Mouse (Mus musculus): Measurements from ENCODE around the gene Shroom4. TPM values are rescaled to one million over a fixed set of nuclear protein-coding genes. Genes with fewer than 3 reads are reported as not detected.

Gene Shroom4
- polyA plus RNA-seq (2015; fragmentation: Nextera tagmentation; extraction: Ambion mirVana): 7.0 and 7.6 TPM in 2 replicates

- WGBS: 8% methylated on average over 53 of the region's 55 CpGs
- Histone ChIP-seq H3K4me2 (peak within 1 kb of the TSS; percentile 53), H3K4me3 (peak within 1 kb of the TSS; percentile 69), H3K27ac (peak within 1 kb of the TSS; percentile 85), H3K27me3 (no peaks in the 10 kb centered on the region), H3K36me3 (no peaks in the 10 kb centered on the region), H3K9me3 (no peaks in the 10 kb centered on the region), H3K9ac (peak within 1 kb of the TSS; percentile 63), H3K4me1 (0 out of 2 replicates have a peak, but pooled peaks cover 14% of the 10 kb centered on the region)
- ATAC-seq (ENCODE audit: borderline replicate concordance, extremely low read depth, low FRiP score, low TSS enrichment): peak; percentile 97
Measured at GRCm38 (mm10) chrX:6399626-6400397, at the start of gene Shroom4. Shroom4 (plus strand) TSS chrX:6399854.

- no peaks in the 10 kb centered on the region for H3K4me1 ChIP-seq
- no peak for ATAC-seq (ENCODE audit: borderline replicate concordance, extremely low read depth, low FRiP score, low TSS enrichment)
Measured at GRCm38 (mm10) chrX:6356876-6357275, 42.8 kb upstream of the Shroom4 start.

GRCm38 (mm10) chrX:6357503-6358114 lies 42.0 kb upstream of the Shroom4 start:
- no peaks in the 10 kb centered on the region for H3K9me3 ChIP-seq
- H3K27me3 ChIP-seq: no peaks in the 10 kb centered on the region
- no peak overlapping the region for H3K4me2 ChIP-seq
- 69% methylated on average over 6 of the region's 6 CpGs for WGBS
- no peak overlapping the region for H3K9ac ChIP-seq
- H3K27ac ChIP-seq: no peak overlapping the region
- no peak for ATAC-seq (ENCODE audit: borderline replicate concordance, extremely low read depth, low FRiP score, low TSS enrichment)
- H3K4me3 ChIP-seq: no peak overlapping the region
- H3K36me3 ChIP-seq: no peaks in the 10 kb centered on the region
- H3K4me1 ChIP-seq: no peaks in the 10 kb centered on the region

More at GRCm38 (mm10) chrX:6356876-6357275, 42.8 kb upstream of the Shroom4 start:
- Histone ChIP-seq H3K4me3 (no peak overlapping the region), H3K36me3 (no peaks in the 10 kb centered on the region), H3K9ac (no peak overlapping the region), H3K27ac (no peak overlapping the region), H3K4me2 (no peak overlapping the region), H3K9me3 (no peaks in the 10 kb centered on the region), H3K27me3 (no peaks in the 10 kb centered on the region)
- WGBS: 63% methylated on average over 3 of the region's 3 CpGs

- no peak overlapping the region for H3K27ac ChIP-seq
- no peak overlapping the region for H3K4me3 ChIP-seq
- H3K27me3 ChIP-seq: no peaks in the 10 kb centered on the region
- H3K36me3 ChIP-seq: no peaks in the 10 kb centered on the region
- ATAC-seq (ENCODE audit: borderline replicate concordance, extremely low read depth, low FRiP score, low TSS enrichment): no peak
- no peaks in the 10 kb centered on the region for H3K9me3 ChIP-seq
- 50% methylated on average over 1 of the region's 1 CpGs for WGBS
- H3K4me1 ChIP-seq: no peaks in the 10 kb centered on the region
- H3K9ac ChIP-seq: no peak overlapping the region
- no peak overlapping the region for H3K4me2 ChIP-seq
Measured at GRCm38 (mm10) chrX:6368822-6369221, 30.8 kb upstream of the Shroom4 start.

- Histone ChIP-seq H3K9me3 (no peaks in the 10 kb centered on the region), H3K4me2 (no peak overlapping the region), H3K27me3 (no peaks in the 10 kb centered on the region), H3K4me3 (no peak overlapping the region), H3K27ac (no peak overlapping the region), H3K9ac (no peak overlapping the region), H3K4me1 (no peaks in the 10 kb centered on the region), H3K36me3 (no peaks in the 10 kb centered on the region)
- ATAC-seq (ENCODE audit: borderline replicate concordance, extremely low read depth, low FRiP score, low TSS enrichment): no peak
- 73% methylated on average over 3 of the region's 3 CpGs for WGBS
Measured at GRCm38 (mm10) chrX:6370706-6371105, 28.9 kb upstream of the Shroom4 start.

- no peak overlapping the region for H3K4me2 ChIP-seq
- ATAC-seq (ENCODE audit: borderline replicate concordance, extremely low read depth, low FRiP score, low TSS enrichment): no peak
- H3K27ac ChIP-seq: no peak overlapping the region
- no peak overlapping the region for H3K4me3 ChIP-seq
- H3K4me1 ChIP-seq: 0 out of 2 replicates have a peak, but pooled peaks cover 2% of the 10 kb centered on the region
- H3K9me3 ChIP-seq: no peaks in the 10 kb centered on the region
- no peak overlapping the region for H3K9ac ChIP-seq
- 55% methylated on average over 1 of the region's 1 CpGs for WGBS
- H3K27me3 ChIP-seq: no peaks in the 10 kb centered on the region
- H3K36me3 ChIP-seq: no peaks in the 10 kb centered on the region
Measured at GRCm38 (mm10) chrX:6393861-6394260, 5.8 kb upstream of the Shroom4 start.

- H3K27me3 ChIP-seq: no peaks in the 10 kb centered on the region
- peak overlapping the region; percentile 85 for H3K27ac ChIP-seq
- peak overlapping the region; percentile 53 for H3K4me2 ChIP-seq
- no peaks in the 10 kb centered on the region for H3K36me3 ChIP-seq
- 0 out of 2 replicates have a peak, but pooled peaks cover 14% of the 10 kb centered on the region for H3K4me1 ChIP-seq
- WGBS: 52% methylated on average over 1 of the region's 1 CpGs
- peak overlapping the region; percentile 69 for H3K4me3 ChIP-seq
- no peaks in the 10 kb centered on the region for H3K9me3 ChIP-seq
- no peak for ATAC-seq (ENCODE audit: borderline replicate concordance, extremely low read depth, low FRiP score, low TSS enrichment)
- H3K9ac ChIP-seq: no peak overlapping the region
Measured at GRCm38 (mm10) chrX:6399193-6399592, 461 bp upstream of the Shroom4 start.

- H3K36me3 ChIP-seq: no peaks in the 10 kb centered on the region
- H3K27me3 ChIP-seq: no peaks in the 10 kb centered on the region
- peak overlapping the region; percentile 69 for H3K4me3 ChIP-seq
- ATAC-seq (ENCODE audit: borderline replicate concordance, extremely low read depth, low FRiP score, low TSS enrichment): peak; percentile 40; the same call in 1 of the 2 replicates
- peak overlapping the region; percentile 53 for H3K4me2 ChIP-seq
- H3K27ac ChIP-seq: peak overlapping the region; percentile 85
- WGBS: 13% methylated on average over 41 of the region's 49 CpGs
- 0 out of 2 replicates have a peak, but pooled peaks cover 14% of the 10 kb centered on the region for H3K4me1 ChIP-seq
- no peaks in the 10 kb centered on the region for H3K9me3 ChIP-seq
- peak overlapping the region; percentile 63 for H3K9ac ChIP-seq
Measured at GRCm38 (mm10) chrX:6400398-6401020, 855 bp downstream of the Shroom4 start.

GRCm38 (mm10) chrX:6402921-6403320 lies 3.3 kb downstream of the Shroom4 start:
- H3K4me2 ChIP-seq: no peak overlapping the region
- no peaks in the 10 kb centered on the region for H3K36me3 ChIP-seq
- no peaks in the 10 kb centered on the region for H3K27me3 ChIP-seq
- no peak for ATAC-seq (ENCODE audit: borderline replicate concordance, extremely low read depth, low FRiP score, low TSS enrichment)
- H3K9me3 ChIP-seq: no peaks in the 10 kb centered on the region
- whole genome bisulfite sequencing: 74% methylated on average over 4 of the region's 4 CpGs
- H3K27ac ChIP-seq: no peak overlapping the region
- H3K4me3 ChIP-seq: no peak overlapping the region
- H3K4me1 ChIP-seq: 0 out of 2 replicates have a peak, but pooled peaks cover 14% of the 10 kb centered on the region
- H3K9ac ChIP-seq: no peak overlapping the region

- H3K9me3 ChIP-seq: no peaks in the 10 kb centered on the region
- no peak overlapping the region for H3K4me2 ChIP-seq
- no peak overlapping the region for H3K4me3 ChIP-seq
- no peaks in the 10 kb centered on the region for H3K4me1 ChIP-seq
- H3K36me3 ChIP-seq: no peaks in the 10 kb centered on the region
- H3K27me3 ChIP-seq: no peaks in the 10 kb centered on the region
- WGBS: 43% methylated on average over 6 of the region's 6 CpGs
- no peak overlapping the region for H3K9ac ChIP-seq
- no peak for ATAC-seq (ENCODE audit: borderline replicate concordance, extremely low read depth, low FRiP score, low TSS enrichment)
- H3K27ac ChIP-seq: no peak overlapping the region; the same call in 1 of the 2 replicates
Measured at GRCm38 (mm10) chrX:6409114-6409513, 9.5 kb downstream of the Shroom4 start.

- H3K4me2 ChIP-seq: no peak overlapping the region
- no peak overlapping the region for H3K4me3 ChIP-seq
- no peaks in the 10 kb centered on the region for H3K9me3 ChIP-seq
- no peaks in the 10 kb centered on the region for H3K27me3 ChIP-seq
- WGBS: 72% methylated on average over 12 of the region's 12 CpGs
- H3K9ac ChIP-seq: no peak overlapping the region
- H3K27ac ChIP-seq: no peak overlapping the region
- no peaks in the 10 kb centered on the region for H3K36me3 ChIP-seq
- ATAC-seq (ENCODE audit: borderline replicate concordance, extremely low read depth, low FRiP score, low TSS enrichment): no peak
- no peaks in the 10 kb centered on the region for H3K4me1 ChIP-seq
Measured at GRCm38 (mm10) chrX:6415412-6415811, 15.8 kb downstream of the Shroom4 start.

- H3K27me3 ChIP-seq: no peaks in the 10 kb centered on the region
Measured at GRCm38 (mm10) chrX:6415936-6416335, 16.3 kb downstream of the Shroom4 start.

More at GRCm38 (mm10) chrX:6415936-6416335, 16.3 kb downstream of the Shroom4 start:
- Histone ChIP-seq H3K27ac (no peak overlapping the region), H3K9me3 (no peaks in the 10 kb centered on the region), H3K36me3 (no peaks in the 10 kb centered on the region), H3K4me1 (no peaks in the 10 kb centered on the region), H3K4me2 (no peak overlapping the region), H3K4me3 (no peak overlapping the region), H3K9ac (no peak overlapping the region)
- ATAC-seq (ENCODE audit: borderline replicate concordance, extremely low read depth, low FRiP score, low TSS enrichment): no peak
- 76% methylated on average over 5 of the region's 5 CpGs for WGBS

Data from lung, embryonic 15.5 days (tissue).